Mouse (Mus musculus) macrophage (primary cell): Measurements from ENCODE around the gene Lims1. TPM values are rescaled to one million over a fixed set of nuclear protein-coding genes. Genes with fewer than 3 reads are reported as not detected.

ENCODE experiments used
- H3K27ac ChIP-seq: fragments of 350-480 bp; formaldehyde crosslinking; 2 replicates; pipeline ENCODE4 v1.9.0; 2021
- H3K36me3 ChIP-seq: fragments of 350-480 bp; formaldehyde crosslinking; 2 replicates; pipeline ENCODE4 v1.9.0; 2021; ENCODE audit errors: inconsistent target
- H3K4me3 ChIP-seq: fragments of 350-480 bp; formaldehyde crosslinking; 2 replicates; pipeline ENCODE4 v1.9.0; 2021; ENCODE audit errors: inconsistent target
- H3K79me2 ChIP-seq: fragments of 350-480 bp; formaldehyde crosslinking; 2 replicates; pipeline ENCODE4 v1.9.0; 2021; ENCODE audit errors: inconsistent target
- WGBS: methylation state at CpG from one replicate; pipeline ENCODE4 v1.1.7; 2026; ENCODE audit warnings: inconsistent platforms; ENCODE audit not compliant: missing documents; 5-methylcytosine and 5-hydroxymethylcytosine counted together
- polyA plus RNA-seq: library from polyadenylated mRNA; stranded (reverse); fragments of 250-400 nt; gene quantifications from 3 replicates; pipeline ENCODE4 v1.2.4, GENCODE M21; 2018; ENCODE audit warnings: inconsistent platforms

Gene Lims1
- polyA plus RNA-seq, 1 experiment from 2014 or later: 41.0 TPM

DNA sequence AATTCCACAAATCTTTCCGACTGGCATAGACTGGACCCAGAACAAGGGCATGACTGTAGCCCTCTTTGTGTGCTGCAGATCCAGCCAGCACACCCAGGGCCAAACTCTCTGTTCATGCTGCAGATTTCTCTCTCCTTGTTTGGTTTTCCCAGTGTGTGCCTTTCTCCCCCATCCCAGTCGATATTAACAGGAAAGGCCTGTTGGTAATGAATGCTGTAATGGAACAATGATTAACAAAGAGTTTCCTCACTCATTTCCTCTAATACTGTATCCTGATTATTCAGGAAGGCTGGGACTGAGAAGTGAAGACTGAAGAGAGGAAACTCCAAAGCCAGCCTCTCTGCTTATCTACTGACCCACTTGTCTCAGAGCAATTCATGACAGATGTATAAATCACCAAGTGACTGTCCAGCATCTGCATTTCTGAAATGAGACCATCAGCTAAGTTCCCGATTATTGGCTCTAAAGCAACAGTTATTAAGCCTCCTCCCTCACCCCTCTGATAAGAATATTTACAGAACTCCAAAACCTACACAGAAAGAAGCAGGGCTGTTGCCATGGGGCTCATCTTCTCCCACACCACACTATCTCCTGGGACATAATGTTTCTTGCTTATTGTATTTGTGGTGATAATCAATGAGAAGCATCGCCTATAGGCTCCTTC, 82.2 kb downstream of the Lims1 start:
- peak overlapping the region; percentile 49 for H3K27ac ChIP-seq
- WGBS: 60% methylated on average over 4 of the region's 4 CpGs
- H3K79me2 ChIP-seq: peaks cover 61% of the 10 kb centered on the region
- H3K4me3 ChIP-seq: no peak overlapping the region
- H3K36me3 ChIP-seq: peaks cover 20% of the 10 kb centered on the region; the same call in 1 of the 2 replicates

DNA sequence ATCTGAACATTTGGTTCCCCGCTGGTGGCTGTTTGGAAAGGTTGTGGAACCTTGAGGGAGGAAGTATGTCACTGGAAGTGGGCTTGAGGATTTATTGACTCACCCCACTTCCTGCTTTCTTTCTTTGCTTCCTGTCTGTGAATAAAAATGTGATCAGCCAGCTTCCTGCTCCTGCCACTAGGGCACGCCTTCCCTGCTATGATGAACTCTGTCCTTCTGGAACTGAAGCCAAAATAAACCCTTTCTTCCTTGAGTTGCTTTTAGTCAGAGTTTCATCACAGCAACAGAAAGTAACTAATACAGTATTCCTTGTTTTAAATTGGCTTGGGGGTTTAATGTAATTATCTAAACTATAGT, 82.7 kb downstream of the Lims1 start:
- H3K27ac ChIP-seq: peak overlapping the region; percentile 49
- peaks cover 22% of the 10 kb centered on the region; the same call in 1 of the 2 replicates for H3K36me3 ChIP-seq
- H3K4me3 ChIP-seq: no peak overlapping the region
- H3K79me2 ChIP-seq: peaks cover 56% of the 10 kb centered on the region
- WGBS: 45% methylated on average over 2 of the region's 2 CpGs

DNA sequence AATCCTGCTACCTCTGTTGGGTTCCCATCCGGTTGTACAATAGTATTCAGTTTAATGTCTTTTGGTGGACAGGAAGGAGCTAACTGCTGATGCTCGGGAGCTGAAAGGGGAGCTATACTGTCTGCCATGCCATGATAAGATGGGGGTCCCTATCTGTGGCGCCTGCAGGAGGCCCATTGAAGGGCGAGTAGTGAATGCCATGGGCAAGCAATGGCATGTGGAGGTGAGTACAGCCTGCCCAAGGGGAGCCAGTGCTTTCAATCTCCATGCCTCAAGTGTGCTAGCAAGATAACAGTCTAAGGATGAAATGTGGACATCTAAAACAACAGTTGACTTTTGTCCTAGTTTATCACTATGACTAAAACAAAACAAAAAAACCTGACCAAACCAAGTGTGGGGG, 89.1 kb downstream of the Lims1 start:
- H3K36me3 ChIP-seq: peaks cover 58% of the 10 kb centered on the region; the same call in 1 of the 2 replicates

DNA sequence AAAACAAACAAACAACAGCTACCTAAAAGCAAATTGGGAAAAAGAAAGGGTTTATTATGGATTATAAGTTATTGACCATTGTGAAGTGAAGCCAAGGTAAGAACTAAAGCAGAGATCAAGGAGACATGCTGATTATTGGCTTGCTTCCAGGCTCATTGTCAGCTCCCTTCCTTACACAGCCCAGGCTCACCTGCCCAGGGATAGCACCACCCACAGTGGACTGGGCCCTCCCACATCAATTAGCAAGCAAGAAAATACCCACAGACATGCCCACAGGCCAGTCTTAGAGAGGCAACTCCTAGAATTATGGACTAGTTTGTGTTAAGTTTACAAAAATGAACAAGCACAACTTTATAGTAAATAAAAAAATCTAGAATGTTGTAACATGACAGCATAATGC, 89.6 kb downstream of the Lims1 start:
- Histone ChIP-seq H3K4me3 (no peak overlapping the region), H3K79me2 (peaks cover 10% of the 10 kb centered on the region; the same call in 1 of the 2 replicates), H3K36me3 (peaks cover 58% of the 10 kb centered on the region; the same call in 1 of the 2 replicates), H3K27ac (no peak overlapping the region)

More for the DNA sequence above, 89.1 kb downstream of the Lims1 start:
- Histone ChIP-seq H3K4me3 (no peak overlapping the region), H3K27ac (no peak overlapping the region), H3K79me2 (peaks cover 14% of the 10 kb centered on the region)
- WGBS: 93% methylated on average over 4 of the region's 4 CpGs

DNA sequence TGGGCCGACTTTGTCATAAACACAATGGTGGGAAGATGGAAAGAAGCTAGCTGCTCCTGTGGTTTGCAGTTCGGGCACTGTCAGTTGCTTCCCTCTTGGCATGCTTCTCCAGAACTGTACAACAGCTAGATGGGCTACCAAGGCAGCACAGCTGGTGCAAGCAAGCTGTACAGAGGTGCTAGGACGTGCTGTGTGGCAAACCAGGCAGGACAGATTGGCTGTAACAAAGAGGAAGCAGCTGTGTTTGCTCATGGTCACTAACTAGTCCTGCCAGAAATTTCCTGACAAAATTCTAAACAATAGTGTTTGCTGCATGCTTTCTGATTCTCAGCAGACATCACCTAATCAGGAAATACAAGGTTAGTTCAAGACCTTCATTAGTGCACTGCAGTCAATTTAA, 93.4 kb downstream of the Lims1 start:
- no peak overlapping the region for H3K4me3 ChIP-seq
- H3K79me2 ChIP-seq: no peaks in the 10 kb centered on the region
- H3K36me3 ChIP-seq: peaks cover 55% of the 10 kb centered on the region
- H3K27ac ChIP-seq: no peak overlapping the region
- WGBS: 54% methylated on average over 3 of the region's 3 CpGs

DNA sequence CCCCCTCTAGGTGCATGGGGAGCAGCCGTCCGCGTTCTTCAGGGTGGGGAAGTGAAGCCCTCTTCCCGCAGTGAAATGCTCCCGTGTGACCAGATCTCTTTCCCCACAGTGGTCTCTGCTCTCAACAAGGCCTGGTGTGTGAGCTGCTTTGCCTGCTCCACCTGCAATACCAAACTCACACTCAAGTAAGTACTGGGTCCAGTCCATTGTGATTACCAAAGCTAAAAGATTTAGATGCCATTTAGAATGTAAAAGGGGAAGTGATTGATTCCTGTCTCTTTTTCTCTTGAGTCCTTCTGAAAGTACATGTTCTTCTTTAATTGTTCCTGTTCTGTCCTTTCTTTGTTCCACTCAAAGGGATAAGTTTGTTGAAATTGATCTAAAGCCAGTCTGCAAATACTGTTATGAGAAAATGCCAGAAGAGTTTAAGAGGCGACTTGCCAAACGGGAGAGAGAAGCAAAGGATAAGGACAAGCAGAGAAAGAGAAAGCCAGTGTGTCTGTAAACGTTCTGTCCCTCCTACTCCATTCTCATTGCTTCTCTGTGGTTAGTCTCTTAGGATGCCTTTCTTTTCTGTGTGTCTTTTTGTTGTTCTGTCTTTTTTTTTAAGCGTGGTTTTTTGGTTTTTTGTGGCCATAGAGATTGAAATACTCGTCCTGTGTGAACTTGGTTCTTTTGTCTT, 95.2 kb downstream of the Lims1 start:
- 90% methylated on average over 6 of the region's 10 CpGs for WGBS

DNA sequence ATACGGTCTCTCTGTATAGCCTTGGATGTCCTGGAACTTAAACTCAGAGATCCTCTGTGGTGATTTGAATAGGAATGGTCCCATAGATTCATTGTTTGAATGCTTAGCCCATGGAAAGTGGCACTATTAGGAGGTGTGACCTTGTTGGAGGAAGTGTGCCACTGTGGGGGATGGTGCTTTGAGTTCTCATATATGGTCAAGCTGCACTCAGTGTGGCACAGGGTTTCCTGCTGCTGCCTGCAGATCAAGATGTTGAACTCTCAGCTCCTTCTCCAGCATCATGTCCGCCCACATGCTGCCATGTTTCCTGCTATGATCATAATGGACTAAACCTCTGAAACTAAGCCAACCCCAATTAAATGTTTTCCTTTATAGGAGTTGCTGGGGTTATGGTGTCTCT, 104.7 kb downstream of the Lims1 start:
- no peaks in the 10 kb centered on the region for H3K79me2 ChIP-seq
- H3K4me3 ChIP-seq: no peak overlapping the region
- H3K27ac ChIP-seq: no peak overlapping the region
- 95% methylated on average over 2 of the region's 2 CpGs for WGBS
- peaks cover 9% of the 10 kb centered on the region; the same call in 1 of the 2 replicates for H3K36me3 ChIP-seq

More for the DNA sequence above, 95.2 kb downstream of the Lims1 start:
- H3K4me3 ChIP-seq: no peak overlapping the region
- no peaks in the 10 kb centered on the region for H3K79me2 ChIP-seq
- peaks cover 55% of the 10 kb centered on the region for H3K36me3 ChIP-seq
- H3K27ac ChIP-seq: no peak overlapping the region

DNA sequence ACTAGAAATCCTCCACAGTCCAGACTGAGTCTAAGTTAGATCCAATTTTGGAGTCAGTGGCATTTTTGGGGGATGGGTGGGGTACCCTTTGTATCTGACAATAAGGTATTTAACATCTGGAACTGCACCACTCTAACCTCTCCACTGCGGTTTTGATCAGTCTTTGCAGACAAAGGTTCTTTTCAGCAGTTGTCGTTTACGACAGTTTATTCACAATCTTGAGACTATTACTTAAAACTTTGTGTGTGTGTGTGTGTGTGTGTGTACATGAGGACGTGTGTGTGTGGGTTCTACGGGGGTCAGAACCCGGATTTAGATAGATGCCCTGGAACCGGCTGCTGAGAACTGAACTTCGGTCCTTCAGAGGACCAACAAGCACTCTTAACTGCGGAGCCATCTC, 122.6 kb downstream of the Lims1 start:
- no peaks in the 10 kb centered on the region for H3K36me3 ChIP-seq
- H3K27ac ChIP-seq: peak overlapping the region; percentile 98
- H3K79me2 ChIP-seq: peaks cover 37% of the 10 kb centered on the region
- H3K4me3 ChIP-seq: peak overlapping the region; percentile 44
- WGBS: 0% methylated on average over 9 of the region's 9 CpGs

DNA sequence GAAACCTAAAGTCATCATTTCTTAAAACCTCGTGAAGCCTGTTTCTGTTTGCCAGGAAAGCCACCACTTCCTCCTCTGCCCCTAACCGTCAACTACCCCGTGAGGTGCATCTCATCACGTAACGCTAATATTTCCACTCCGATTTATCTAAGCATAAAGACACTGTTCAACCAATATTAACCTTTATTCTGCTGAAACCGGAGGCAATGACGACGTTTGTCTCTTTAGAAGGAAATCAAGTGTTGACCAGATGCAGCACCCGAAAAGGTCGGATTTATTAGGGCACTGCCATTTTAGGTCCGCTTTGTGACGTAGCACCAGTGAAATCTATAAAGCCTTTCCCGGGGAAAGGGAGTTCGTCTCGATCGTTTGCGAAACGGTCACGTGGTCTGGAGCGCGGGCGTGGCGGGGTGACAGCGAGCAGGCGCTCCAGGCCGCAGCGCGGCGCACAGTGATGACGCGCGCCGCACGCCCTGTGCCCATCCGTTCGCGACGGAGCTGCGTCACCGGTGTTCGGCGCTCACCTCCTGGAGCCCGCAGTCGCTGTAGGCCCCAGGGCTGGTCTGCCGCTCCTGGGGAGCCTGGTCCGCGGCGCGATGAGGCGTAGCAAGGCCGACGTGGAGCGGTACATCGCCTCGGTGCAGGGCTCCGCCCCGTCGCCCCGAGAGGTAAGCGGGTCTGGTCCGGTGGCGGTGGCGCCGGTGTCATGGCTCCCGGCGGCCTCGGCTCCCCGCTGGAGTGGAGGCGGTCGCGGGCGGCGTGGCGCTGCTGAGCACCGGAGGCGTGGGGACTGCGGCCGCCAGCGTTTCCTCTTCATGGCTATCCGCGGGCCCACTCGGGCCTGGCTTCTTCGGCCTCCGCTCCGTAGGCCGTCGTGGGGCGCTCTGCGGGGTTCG, 123.4 kb downstream of the Lims1 start, which contains the start of gene Ranbp2:
TSS of gene Ranbp2 (plus strand) at position 537 of the 896 bp plus-strand sequence.
- H3K27ac ChIP-seq: peak within 1 kb of the TSS; percentile 98
- H3K79me2 ChIP-seq: peaks cover 45% of the 10 kb centered on the region
- WGBS: under 1% methylated on average over 76 of the region's 91 CpGs
- H3K4me3 ChIP-seq: peak within 1 kb of the TSS; percentile 70
- no peaks in the 10 kb centered on the region for H3K36me3 ChIP-seq

DNA sequence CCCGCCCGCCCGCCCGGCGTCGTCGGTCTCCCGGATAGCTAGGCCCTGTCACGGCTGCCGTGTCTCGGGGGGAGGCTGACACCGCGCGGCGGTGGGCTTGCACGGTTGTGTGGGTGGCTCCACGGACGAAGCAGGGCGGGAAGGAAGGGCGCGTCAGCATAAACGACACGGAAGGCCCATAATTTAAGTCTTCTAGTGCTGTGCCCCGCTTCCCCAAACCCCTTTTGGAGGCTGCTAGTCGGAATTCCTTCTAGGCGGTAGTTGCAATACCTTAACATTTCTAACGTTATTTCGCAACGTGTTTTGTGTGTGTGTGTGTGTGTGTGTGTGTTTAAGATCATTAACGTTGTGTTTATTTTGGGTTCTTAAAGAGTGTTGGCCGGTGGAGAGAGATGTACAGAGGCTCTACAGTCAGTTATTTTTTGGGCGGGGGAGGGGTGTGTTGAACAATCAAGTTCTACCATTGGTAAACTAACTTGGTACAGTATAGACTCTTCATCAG, 124.1 kb downstream of the Lims1 start:
- Histone ChIP-seq H3K27ac (peak overlapping the region; percentile 72), H3K4me3 (peak overlapping the region; percentile 70), H3K36me3 (no peaks in the 10 kb centered on the region), H3K79me2 (peaks cover 52% of the 10 kb centered on the region)
- WGBS: under 1% methylated on average over 32 of the region's 32 CpGs

DNA sequence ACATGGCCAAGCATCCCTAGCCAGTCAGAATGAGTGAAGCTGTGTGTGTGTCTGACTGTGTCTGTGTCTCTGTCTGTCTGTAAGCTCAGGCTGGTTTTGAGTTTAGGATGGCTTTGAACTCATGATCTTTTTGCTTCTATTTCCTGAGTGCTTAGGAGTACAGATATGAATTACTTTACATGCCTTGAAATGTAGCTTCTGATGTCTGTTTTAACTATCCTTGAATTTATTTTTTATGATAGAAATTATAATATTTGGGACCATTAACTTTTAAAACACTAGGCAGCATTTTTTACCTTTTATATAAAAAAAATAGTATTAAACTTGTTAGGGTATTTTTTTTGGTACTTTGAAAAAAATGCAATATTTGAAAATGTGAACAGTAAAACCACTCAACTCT, 128.3 kb downstream of the Lims1 start:
- no peak overlapping the region for H3K4me3 ChIP-seq
- no peak overlapping the region for H3K27ac ChIP-seq
- H3K36me3 ChIP-seq: peaks cover 38% of the 10 kb centered on the region
- peaks cover 94% of the 10 kb centered on the region for H3K79me2 ChIP-seq

DNA sequence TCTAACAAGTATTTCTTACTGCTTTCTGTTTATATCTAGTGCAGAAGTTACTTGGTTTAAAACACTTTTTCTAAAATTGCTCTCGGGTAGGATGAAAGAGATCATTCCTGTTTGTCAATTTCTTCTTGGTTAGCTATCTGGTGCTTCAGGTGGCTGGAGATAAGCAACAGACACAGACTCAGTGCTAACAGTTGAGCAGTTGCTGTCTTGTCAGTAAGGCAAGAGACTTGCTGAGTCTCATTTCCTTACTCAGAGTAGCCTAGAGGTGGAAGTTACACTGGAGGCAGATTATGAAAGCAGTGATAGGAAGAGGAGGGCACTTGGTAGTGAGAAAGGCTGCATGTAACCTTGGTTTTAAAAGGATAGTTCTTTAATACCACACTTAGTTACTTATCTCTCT, 128.9 kb downstream of the Lims1 start:
- WGBS: 67% methylated on average over 1 of the region's 1 CpGs
- H3K79me2 ChIP-seq: peaks cover 100% of the 10 kb centered on the region
- H3K36me3 ChIP-seq: peaks cover 40% of the 10 kb centered on the region
- H3K27ac ChIP-seq: no peak overlapping the region
- H3K4me3 ChIP-seq: no peak overlapping the region

DNA sequence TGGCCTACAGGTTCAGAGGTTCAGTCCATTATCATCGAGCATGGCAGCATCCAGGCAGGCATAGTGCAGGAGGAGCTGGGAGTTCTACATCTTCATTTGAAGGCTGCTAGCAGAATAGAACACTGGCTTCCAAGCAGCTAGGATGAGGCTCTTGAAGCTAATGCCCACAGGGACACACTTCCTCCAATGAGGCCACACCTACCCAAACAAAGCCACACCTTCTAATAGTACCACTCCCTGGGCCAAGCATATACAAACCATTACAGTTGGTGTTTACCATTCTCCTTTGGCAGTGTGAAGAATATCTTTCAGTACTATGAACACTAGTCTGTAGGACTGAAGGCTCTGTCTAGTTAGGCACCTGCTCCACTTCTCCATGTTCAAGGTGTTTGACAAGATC, 136.6 kb downstream of the Lims1 start:
- H3K4me3 ChIP-seq: no peak overlapping the region

More for the DNA sequence above, 136.6 kb downstream of the Lims1 start:
- peaks cover 90% of the 10 kb centered on the region for H3K36me3 ChIP-seq
- H3K79me2 ChIP-seq: peaks cover 88% of the 10 kb centered on the region
- 90% methylated on average over 1 of the region's 1 CpGs for WGBS
- H3K27ac ChIP-seq: no peak overlapping the region
